In the genomic region with DNA sequence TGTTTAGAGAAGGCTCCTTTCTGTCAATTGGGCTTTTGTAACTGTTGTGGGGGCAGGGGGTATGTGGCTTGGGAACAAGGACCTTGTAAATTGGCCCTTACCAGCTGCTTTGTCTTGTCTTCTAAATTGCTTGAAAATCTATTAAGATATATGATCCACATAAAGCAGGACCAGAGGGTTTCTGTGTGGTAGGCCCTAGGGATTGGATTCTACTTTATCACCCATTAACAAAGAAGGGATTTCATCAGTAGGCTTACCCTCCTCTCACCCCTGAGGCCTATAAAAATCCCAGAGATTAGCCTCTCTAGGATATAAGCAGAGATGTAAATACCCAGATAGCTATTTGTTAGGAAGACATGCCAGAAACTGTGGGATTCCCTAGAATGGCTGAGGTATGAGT, we compare ENCODE assay signal across 25 mouse cellular contexts.
DNase-seq lines count a peak whose midpoint lies in the region; ATAC-seq and TF ChIP-seq lines count a peak whose summit lies in the region.
"Had no signal": no experiment of that assay in that cellular context is flagged by ENCODE, and none has a peak within 500 bp of the region (broad histone marks: within the 10 kb centered on the region; RNA-seq: fewer than 3 reads in every experiment).

No protein-coding gene starts in this region.

- H3K27me3 ChIP-seq in embryonic facial prominence, embryonic 14.5 days (replicated peaks; ENCODE audit: control insufficient read depth, insufficient read depth, low read length) = no peaks in the 10 kb centered on the region
- no peaks in the 10 kb centered on the region for H3K27me3 ChIP-seq in embryonic facial prominence, embryonic 10.5 days (replicated peaks; ENCODE audit: low read depth, poor library complexity, severe bottlenecking)
- H3K27me3 ChIP-seq in limb, embryonic 13.5 days = no peaks in the 10 kb centered on the region
- H3K27me3 ChIP-seq in limb, embryonic 10.5 days (ENCODE audit: low read depth, poor library complexity, severe bottlenecking) = no peaks in the 10 kb centered on the region
- H3K27me3 ChIP-seq in neural tube, embryonic 11.5 days (ENCODE audit: control insufficient read depth, insufficient read depth, low read length) = no peaks in the 10 kb centered on the region
- H3K27me3 ChIP-seq: hindbrain, embryonic 15.5 days; liver, embryonic 15.5 days; stomach, embryonic 15.5 days had no signal

- H3K9me3 ChIP-seq in embryonic facial prominence, embryonic 14.5 days (ENCODE audit: control insufficient read depth, low read length) = no peaks in the 10 kb centered on the region
- no peaks in the 10 kb centered on the region for H3K9me3 ChIP-seq in embryonic facial prominence, embryonic 10.5 days
- H3K9me3 ChIP-seq in limb, embryonic 13.5 days = no peaks in the 10 kb centered on the region
- no peaks in the 10 kb centered on the region for H3K9me3 ChIP-seq in limb, embryonic 10.5 days (replicated peaks)
- no peaks in the 10 kb centered on the region for H3K9me3 ChIP-seq in neural tube, embryonic 11.5 days (ENCODE audit: control insufficient read depth, low read length)
- H3K9me3 ChIP-seq: hindbrain, embryonic 15.5 days; liver, embryonic 15.5 days; stomach, embryonic 15.5 days had no signal

- ATAC-seq in embryonic facial prominence, embryonic 14.5 days (ENCODE audit: low read depth) = peak; percentile 74
- ATAC-seq in limb, embryonic 13.5 days (ENCODE audit: low FRiP score, low read depth) = 0 out of 2 replicates have a peak, but pooled peaks have one; percentile 48
- peak; percentile 73 for ATAC-seq in neural tube, embryonic 11.5 days (ENCODE audit: insufficient read depth, low FRiP score, low TSS enrichment)
- ATAC-seq: forebrain, embryonic 14.5 days; intestine, postnatal 0 days had no signal

- no peaks in the 10 kb centered on the region for H3K4me1 ChIP-seq in embryonic facial prominence, embryonic 14.5 days (ENCODE audit: control insufficient read depth, insufficient read depth, low read length)
- 0 out of 2 replicates have a peak, but pooled peaks cover 3% of the 10 kb centered on the region for H3K4me1 ChIP-seq in embryonic facial prominence, embryonic 10.5 days
- H3K4me1 ChIP-seq in limb, embryonic 13.5 days = no peaks in the 10 kb centered on the region
- no peaks in the 10 kb centered on the region for H3K4me1 ChIP-seq in limb, embryonic 10.5 days
- H3K4me1 ChIP-seq in neural tube, embryonic 11.5 days (ENCODE audit: control insufficient read depth, insufficient read depth, low read length) = no peaks in the 10 kb centered on the region; the same call in 1 of the 2 replicates
- H3K4me1 ChIP-seq: liver, embryonic 15.5 days; stomach, embryonic 15.5 days had no signal

- H3K36me3 ChIP-seq in embryonic facial prominence, embryonic 14.5 days (ENCODE audit: control insufficient read depth, insufficient read depth, low read length) = no peaks in the 10 kb centered on the region
- no peaks in the 10 kb centered on the region for H3K36me3 ChIP-seq in embryonic facial prominence, embryonic 10.5 days (replicated peaks)
- no peaks in the 10 kb centered on the region for H3K36me3 ChIP-seq in limb, embryonic 13.5 days
- H3K36me3 ChIP-seq in limb, embryonic 10.5 days = no peaks in the 10 kb centered on the region
- H3K36me3 ChIP-seq in neural tube, embryonic 11.5 days (ENCODE audit: control insufficient read depth, insufficient read depth, low read length) = no peaks in the 10 kb centered on the region
- H3K36me3 ChIP-seq: G1E; hindbrain, embryonic 15.5 days; liver, embryonic 15.5 days; stomach, embryonic 15.5 days had no signal

- no peak overlapping the region for H3K9ac ChIP-seq in embryonic facial prominence, embryonic 14.5 days (ENCODE audit: low read depth, low read length)
- no peak overlapping the region for H3K9ac ChIP-seq in limb, embryonic 13.5 days
- H3K9ac ChIP-seq in neural tube, embryonic 11.5 days (ENCODE audit: low read length) = no peak overlapping the region
- H3K9ac ChIP-seq: hindbrain, embryonic 15.5 days; liver, embryonic 15.5 days; lung, embryonic 14.5 days; stomach, embryonic 15.5 days had no signal

- TF ChIP-seq CTCF in layer of hippocampus, adult 2 months (conservative IDR thresholded peaks at IDR 0.05) = no peak

- H3K27ac ChIP-seq in embryonic facial prominence, embryonic 14.5 days (replicated peaks; ENCODE audit: low read depth, low read length) = no peak overlapping the region
- H3K27ac ChIP-seq in embryonic facial prominence, embryonic 10.5 days (replicated peaks) = no peak overlapping the region
- H3K27ac ChIP-seq in limb, embryonic 13.5 days = no peak overlapping the region
- H3K27ac ChIP-seq in limb, embryonic 10.5 days = no peak overlapping the region
- 0 out of 2 replicates have a peak overlapping the region, but pooled peaks have one; percentile 1 for H3K27ac ChIP-seq in neural tube, embryonic 11.5 days (ENCODE audit: low read depth, low read length)
- H3K27ac ChIP-seq in layer of hippocampus, adult 2 months = no peak overlapping the region
- H3K27ac ChIP-seq: hindbrain, embryonic 15.5 days; liver, embryonic 15.5 days; stomach, embryonic 15.5 days had no signal

- H3K4me2 ChIP-seq in embryonic facial prominence, embryonic 14.5 days (ENCODE audit: low read depth, low read length) = no peak overlapping the region
- H3K4me2 ChIP-seq in limb, embryonic 13.5 days (replicated peaks) = no peak overlapping the region
- H3K4me2 ChIP-seq in neural tube, embryonic 11.5 days (ENCODE audit: low read depth) = no peak overlapping the region
- H3K4me2 ChIP-seq: hindbrain, embryonic 15.5 days; liver, embryonic 15.5 days; lung, embryonic 14.5 days; stomach, embryonic 15.5 days had no signal

- no peak overlapping the region for H3K4me3 ChIP-seq in embryonic facial prominence, embryonic 14.5 days (ENCODE audit: low read depth, low read length)
- no peak overlapping the region for H3K4me3 ChIP-seq in embryonic facial prominence, embryonic 10.5 days
- H3K4me3 ChIP-seq in limb, embryonic 13.5 days = no peak overlapping the region
- no peak overlapping the region for H3K4me3 ChIP-seq in limb, embryonic 10.5 days
- H3K4me3 ChIP-seq in neural tube, embryonic 11.5 days (ENCODE audit: low read depth, low read length) = no peak overlapping the region
- H3K4me3 ChIP-seq in layer of hippocampus, adult 2 months = no peak overlapping the region
- H3K4me3 ChIP-seq: hindbrain, embryonic 15.5 days; liver, embryonic 15.5 days; stomach, embryonic 15.5 days had no signal

- DNase-seq in embryonic facial prominence, embryonic 14.5 days (ENCODE audit: low spot score) = no peak
- DNase-seq in embryonic facial prominence, embryonic 10.5 days (ENCODE audit: low spot score) = no peak
- no peak for DNase-seq in limb, embryonic 10.5 days (ENCODE audit: low spot score)
- DNase-seq in neural tube, embryonic 11.5 days (ENCODE audit: low spot score) = peak; percentile 19
- no peak for DNase-seq in neural tube, embryonic 10.5 days (ENCODE audit: extremely low spot score, low spot score)
- DNase-seq in right cerebral cortex, adult 2 months (ENCODE audit: low spot score in 2 of 2) = no peak
- DNase-seq in layer of hippocampus, adult 2 months (ENCODE audit: low spot score in 2 of 2) = no peak
- DNase-seq: adrenal gland, adult 8-10 months; cerebellum, adult 11 months; cerebellum, postnatal 10 days; gastrocnemius, postnatal 14 days; heart, postnatal 14 days; kidney, adult 9 months; kidney, postnatal 10 days; layer of hippocampus, adult 9-11 months; lung, embryonic 14.5 days; lung, postnatal 14 days; right cerebral cortex, postnatal 25 days had no signal
